Comparison of ENCODE assay signal across 20 mouse cellular contexts in the genomic region with DNA sequence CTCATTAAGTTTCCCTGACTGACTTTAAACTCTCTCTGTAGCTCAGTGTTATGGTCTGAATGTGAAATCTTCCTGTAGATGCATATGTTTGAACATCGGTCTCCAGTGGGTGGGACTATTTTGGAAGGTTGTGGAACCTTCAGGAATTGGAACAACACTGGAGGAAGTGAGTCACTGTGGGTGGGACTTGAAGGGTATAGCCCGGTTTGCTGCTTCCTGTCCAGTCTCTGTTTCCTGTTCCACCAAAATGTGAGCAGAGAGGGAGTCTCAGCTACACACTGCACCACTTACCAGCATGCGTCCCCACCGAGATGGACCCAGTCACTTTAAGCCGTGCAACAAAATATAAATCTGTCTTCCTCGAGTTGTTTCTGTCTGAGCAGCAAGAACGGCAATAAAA.
A peak's percentile ranks its signal among the peaks of the same experiment; 100 is the strongest.
DNase-seq lines count a peak whose midpoint lies in the region; ATAC-seq and TF ChIP-seq lines count a peak whose summit lies in the region.
"Had no signal": no experiment of that assay in that cellular context is flagged by ENCODE, and none has a peak within 500 bp of the region (broad histone marks: within the 10 kb centered on the region; RNA-seq: fewer than 3 reads in every experiment).

No protein-coding gene starts in this region.

- no peak for DNase-seq in gastrocnemius, adult 2 months
- no peak for DNase-seq in gastrocnemius, postnatal 14 days
- DNase-seq in 3T3-L1 (ENCODE audit: low read depth, low spot score) (peak; percentile 31), ES-CJ7 (ENCODE audit: low read depth, low spot score) (peak; percentile 70)
- DNase-seq in c-Kit-positive CD71-positive TER-119-positive erythroid progenitor cells, embryonic 14.5 days (ENCODE audit: low spot score): no peak
- DNase-seq in cerebellum, postnatal 4 days (ENCODE audit: low spot score in 2 of 2): no peak
- no peak for DNase-seq in limb, embryonic 10.5 days (ENCODE audit: low spot score)
- DNase-seq: adrenal gland, postnatal 25 days; embryo, embryonic 11 days; gastrocnemius, postnatal 36 days; heart, postnatal 14 days; kidney, adult 18-20 months; kidney, postnatal 4 days; liver, postnatal 0 days had no signal

- H3K9me3 ChIP-seq in limb, embryonic 10.5 days (replicated peaks): no peaks in the 10 kb centered on the region
- H3K9me3 ChIP-seq: embryonic facial prominence, embryonic 15.5 days; forebrain, embryonic 10.5 days; hindbrain, embryonic 15.5 days; limb, embryonic 15.5 days; stomach, embryonic 15.5 days had no signal

- ATAC-seq in inflammation-experienced regulatory T-cells, adult 6 months: peak; percentile 80
- ATAC-seq: liver, postnatal 0 days had no signal

- H3K4me3 ChIP-seq in gastrocnemius, adult 2 months: no peak overlapping the region
- no peak overlapping the region for H3K4me3 ChIP-seq in limb, embryonic 10.5 days
- H3K4me3 ChIP-seq: embryonic facial prominence, embryonic 15.5 days; forebrain, embryonic 10.5 days; hindbrain, embryonic 15.5 days; limb, embryonic 15.5 days; stomach, embryonic 15.5 days had no signal

- H3K27me3 ChIP-seq in limb, embryonic 10.5 days (ENCODE audit: low read depth, poor library complexity, severe bottlenecking): no peaks in the 10 kb centered on the region
- H3K27me3 ChIP-seq: hindbrain, embryonic 15.5 days; limb, embryonic 15.5 days; stomach, embryonic 15.5 days had no signal

- no peaks in the 10 kb centered on the region for H3K36me3 ChIP-seq in limb, embryonic 10.5 days
- H3K36me3 ChIP-seq: embryonic facial prominence, embryonic 15.5 days; forebrain, embryonic 10.5 days; hindbrain, embryonic 15.5 days; limb, embryonic 15.5 days; stomach, embryonic 15.5 days had no signal

- intact Hi-C loops in gastrocnemius, adult 2 months (cut with DNase I): no loop called here
- intact Hi-C loops in gastrocnemius, postnatal 14 days (cut with DNase I; ENCODE audit: low total_unique reads): no loop called here

- WGBS in limb, embryonic 10.5 days: 86% methylated on average over 7 of the region's 7 CpGs

- peaks cover 31% of the 10 kb centered on the region for H3K4me1 ChIP-seq in limb, embryonic 10.5 days
- H3K4me1 ChIP-seq: embryonic facial prominence, embryonic 15.5 days; hindbrain, embryonic 15.5 days; limb, embryonic 15.5 days; stomach, embryonic 15.5 days had no signal

- peak overlapping the region; percentile 53; the same call in 1 of the 2 replicates for H3K27ac ChIP-seq in gastrocnemius, adult 2 months
- no peak overlapping the region for H3K27ac ChIP-seq in limb, embryonic 10.5 days
- H3K27ac ChIP-seq: embryonic facial prominence, embryonic 15.5 days; forebrain, embryonic 10.5 days; hindbrain, embryonic 15.5 days; stomach, embryonic 15.5 days had no signal

- TF ChIP-seq CTCF in gastrocnemius, adult 2 months (IDR thresholded peaks at IDR 0.05): no peak

Comparison
In these comparisons a context has a peak if more than half of its experiments do, and no peak if none do; other contexts are left out.
1. DNase-seq: peak in 3T3-L1 (single experiment) and ES-CJ7 (single experiment); none in gastrocnemius, adult 2 months (single experiment), gastrocnemius, postnatal 14 days (single experiment), c-Kit-positive CD71-positive TER-119-positive erythroid progenitor cells, embryonic 14.5 days (single experiment), cerebellum, postnatal 4 days (0 of 2) and limb, embryonic 10.5 days (single experiment).